Mouse (Mus musculus): ENCODE results near the gene Rnf115. TPM values are rescaled to one million over a fixed set of nuclear protein-coding genes. Genes with fewer than 3 reads are reported as not detected.

Gene Rnf115
- total and polyA plus RNA-seq, 2 experiments from 2014 or later: 30.0 to 35.6 TPM

DNA sequence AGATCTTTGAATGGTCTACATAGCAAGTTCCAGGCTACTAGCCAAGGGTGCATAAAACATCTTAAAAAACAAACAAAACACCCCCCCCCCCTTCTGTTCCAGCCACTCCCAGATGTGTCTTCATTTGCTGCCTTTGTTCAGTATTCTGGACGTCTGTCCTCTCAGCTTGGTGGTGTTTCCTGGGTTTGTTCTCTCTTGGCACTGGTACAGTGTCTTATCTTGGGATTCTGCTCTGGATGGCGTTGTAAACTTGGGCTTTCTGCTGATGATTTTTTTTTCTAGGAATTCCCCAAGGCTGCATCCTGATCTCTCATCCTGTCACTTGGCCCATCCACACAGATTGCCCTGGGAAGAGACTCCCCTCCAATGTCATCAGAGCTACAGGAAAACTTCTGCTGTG is 109.0 kb downstream of the Rnf115 start:
- Histone ChIP-seq H3K36me3 (replicated peaks; ENCODE audit: control insufficient read depth, insufficient read depth, low read length) (no peaks in the 10 kb centered on the region), H3K9ac (replicated peaks; ENCODE audit: low read depth, low read length) (no peak overlapping the region), H3K27ac (ENCODE audit: low read depth) (no peak overlapping the region), H3K4me2 (ENCODE audit: low read depth, low read length) (no peak overlapping the region), H3K9me3 (replicated peaks; ENCODE audit: control insufficient read depth, low read length) (no peaks in the 10 kb centered on the region), H3K4me3 (ENCODE audit: low read depth, low read length) (no peak overlapping the region), H3K4me1 (ENCODE audit: control insufficient read depth, insufficient read depth) (no peaks in the 10 kb centered on the region), H3K27me3 (ENCODE audit: control insufficient read depth, insufficient read depth, low read length) (0 out of 2 replicates have a peak, but pooled peaks cover 3% of the 10 kb centered on the region)
- TF ChIP-seq EP300 (IDR thresholded peaks at IDR 0.05; ENCODE audit: low read depth): no peak
- no peak for TF ChIP-seq CTCF (IDR thresholded peaks at IDR 0.05; ENCODE audit: low read depth)
- 25% methylated on average over 2 of the region's 2 CpGs for WGBS
- DNase-seq (ENCODE audit: low spot score) (no peak), ATAC-seq (ENCODE audit: insufficient read depth, low read depth) (no peak; the same call in 1 of the 2 replicates)

DNA sequence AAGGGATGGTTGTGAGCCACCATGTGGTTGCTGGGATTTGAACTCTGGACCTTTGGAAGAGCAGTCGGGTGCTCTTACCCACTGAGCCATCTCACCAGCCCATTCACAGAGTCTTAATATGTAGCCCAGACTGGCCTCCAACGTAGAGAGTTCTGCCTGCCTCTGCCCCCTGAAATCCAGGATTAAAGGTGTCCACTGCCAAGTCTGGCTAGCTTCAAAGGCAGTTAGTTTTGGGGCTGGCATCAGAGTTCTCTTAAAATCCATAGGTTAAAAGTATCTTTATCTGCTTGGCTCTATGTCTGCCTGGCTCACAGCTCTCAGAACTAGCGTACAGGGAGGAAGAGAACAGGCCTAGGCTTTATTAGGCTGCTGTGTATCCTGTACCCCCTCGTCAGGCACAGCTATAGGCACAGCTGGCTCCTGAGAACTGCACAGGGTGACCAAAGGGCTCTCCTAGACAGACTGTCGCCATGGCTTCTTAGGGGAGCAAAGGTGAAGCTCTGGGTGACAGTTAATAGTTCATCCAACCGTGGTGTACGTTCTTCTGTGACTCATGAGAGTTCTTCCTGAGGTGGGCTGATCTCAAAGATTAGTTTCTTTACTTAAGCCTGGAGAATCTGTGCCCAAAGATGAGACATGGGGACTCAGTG is 111.7 kb downstream of the Rnf115 start:
- Histone ChIP-seq H3K4me2 (ENCODE audit: low read depth, low read length) (no peak overlapping the region), H3K27me3 (ENCODE audit: control insufficient read depth, insufficient read depth, low read length) (no peaks in the 10 kb centered on the region), H3K36me3 (replicated peaks; ENCODE audit: control insufficient read depth, insufficient read depth, low read length) (no peaks in the 10 kb centered on the region), H3K9me3 (replicated peaks; ENCODE audit: control insufficient read depth, low read length) (no peaks in the 10 kb centered on the region), H3K4me1 (ENCODE audit: control insufficient read depth, insufficient read depth) (no peaks in the 10 kb centered on the region), H3K4me3 (ENCODE audit: low read depth, low read length) (no peak overlapping the region), H3K9ac (replicated peaks; ENCODE audit: low read depth, low read length) (no peak overlapping the region), H3K27ac (ENCODE audit: low read depth) (no peak overlapping the region)
- DNase-seq (ENCODE audit: low spot score) (no peak), ATAC-seq (ENCODE audit: insufficient read depth, low read depth) (no peak)
- 89% methylated on average over 7 of the region's 7 CpGs for WGBS
- no peak for TF ChIP-seq EP300 (IDR thresholded peaks at IDR 0.05; ENCODE audit: low read depth)
- no peak for TF ChIP-seq CTCF (IDR thresholded peaks at IDR 0.05; ENCODE audit: low read depth)

Other genes starting within 250 kb of the Rnf115 start
- 68.1 and 81.3 TPM in 2 replicates for gene Hfe2, start 202.5 kb upstream of the Rnf115 start, total RNA-seq (2014; rRNA removed; ENCODE audit: low replicate concordance)
- gene Hfe2, start 202.5 kb upstream of the Rnf115 start, polyA plus RNA-seq (2015; fragmentation: Nextera tagmentation; extraction: Ambion mirVana): 24.7 and 25.9 TPM in 2 replicates
- 1,058 and 1,196 TPM in 2 replicates for gene Txnip, start 169.7 kb upstream of the Rnf115 start, total RNA-seq (2014; rRNA removed; ENCODE audit: low replicate concordance)
- gene Txnip, start 169.7 kb upstream of the Rnf115 start, polyA plus RNA-seq (2015; fragmentation: Nextera tagmentation; extraction: Ambion mirVana): 332 and 600 TPM in 2 replicates
- not detected in 2 replicates for gene Gm16253, start 150.7 kb upstream of the Rnf115 start, total RNA-seq (2014; rRNA removed; ENCODE audit: low replicate concordance)
- gene Gm16253, start 150.7 kb upstream of the Rnf115 start, polyA plus RNA-seq (2015; fragmentation: Nextera tagmentation; extraction: Ambion mirVana): 1.1 and 1.2 TPM in 2 replicates
- 10.3 and 13.1 TPM in 2 replicates for gene Polr3gl, start 133.5 kb upstream of the Rnf115 start, total RNA-seq (2014; rRNA removed; ENCODE audit: low replicate concordance)
- 37.1 and 38.7 TPM in 2 replicates for gene Polr3gl, start 133.5 kb upstream of the Rnf115 start, polyA plus RNA-seq (2015; fragmentation: Nextera tagmentation; extraction: Ambion mirVana)
- gene Ankrd34a, start 131.0 kb upstream of the Rnf115 start, total RNA-seq (2014; rRNA removed; ENCODE audit: low replicate concordance): 1.2 and 5.3 TPM in 2 replicates
- gene Ankrd34a, start 131.0 kb upstream of the Rnf115 start, polyA plus RNA-seq (2015; fragmentation: Nextera tagmentation; extraction: Ambion mirVana): 6.0 and 6.8 TPM in 2 replicates
- 33.1 and 50.6 TPM in 2 replicates for gene Lix1l, start 126.5 kb upstream of the Rnf115 start, total RNA-seq (2014; rRNA removed; ENCODE audit: low replicate concordance)
- gene Lix1l, start 126.5 kb upstream of the Rnf115 start, polyA plus RNA-seq (2015; fragmentation: Nextera tagmentation; extraction: Ambion mirVana): 3.6 and 5.1 TPM in 2 replicates
- gene Rbm8a, start 97.7 kb upstream of the Rnf115 start, total RNA-seq (2014; rRNA removed; ENCODE audit: low replicate concordance): 7.5 and 9.2 TPM in 2 replicates
- 64.7 and 65.4 TPM in 2 replicates for gene Rbm8a, start 97.7 kb upstream of the Rnf115 start, polyA plus RNA-seq (2015; fragmentation: Nextera tagmentation; extraction: Ambion mirVana)
- gene Pex11b, start 92.3 kb upstream of the Rnf115 start, total RNA-seq (2014; rRNA removed; ENCODE audit: low replicate concordance): 46.6 and 50.7 TPM in 2 replicates
- 41.7 and 43.7 TPM in 2 replicates for gene Pex11b, start 92.3 kb upstream of the Rnf115 start, polyA plus RNA-seq (2015; fragmentation: Nextera tagmentation; extraction: Ambion mirVana)
- not detected in 2 replicates for gene Gm42957, start 92.2 kb upstream of the Rnf115 start, total RNA-seq (2014; rRNA removed; ENCODE audit: low replicate concordance)
- gene Gm42957, start 92.2 kb upstream of the Rnf115 start, polyA plus RNA-seq (2015; fragmentation: Nextera tagmentation; extraction: Ambion mirVana): not detected in 2 replicates
- 0.46 and 4.2 TPM in 2 replicates for gene Itga10, start 82.1 kb upstream of the Rnf115 start, total RNA-seq (2014; rRNA removed; ENCODE audit: low replicate concordance)
- gene Itga10, start 82.1 kb upstream of the Rnf115 start, polyA plus RNA-seq (2015; fragmentation: Nextera tagmentation; extraction: Ambion mirVana): 0.37 and 0.45 TPM in 2 replicates
- 0.39 and 0.88 TPM in 2 replicates for gene Ankrd35, start 57.5 kb upstream of the Rnf115 start, total RNA-seq (2014; rRNA removed; ENCODE audit: low replicate concordance)
- 0.31 and 0.32 TPM in 2 replicates for gene Ankrd35, start 57.5 kb upstream of the Rnf115 start, polyA plus RNA-seq (2015; fragmentation: Nextera tagmentation; extraction: Ambion mirVana)
- 13.8 and 17.4 TPM in 2 replicates for gene Pias3, start 31.3 kb upstream of the Rnf115 start, total RNA-seq (2014; rRNA removed; ENCODE audit: low replicate concordance)
- 19.3 and 22.5 TPM in 2 replicates for gene Pias3, start 31.3 kb upstream of the Rnf115 start, polyA plus RNA-seq (2015; fragmentation: Nextera tagmentation; extraction: Ambion mirVana)
- 2.5 and 9.9 TPM in 2 replicates for gene Nudt17, start 19.1 kb upstream of the Rnf115 start, total RNA-seq (2014; rRNA removed; ENCODE audit: low replicate concordance)
- 6.9 and 7.9 TPM in 2 replicates for gene Nudt17, start 19.1 kb upstream of the Rnf115 start, polyA plus RNA-seq (2015; fragmentation: Nextera tagmentation; extraction: Ambion mirVana)
- gene Polr3c, start within 50 bp of the Rnf115 start, total RNA-seq (2014; rRNA removed; ENCODE audit: low replicate concordance): 9.7 and 25.4 TPM in 2 replicates
- gene Polr3c, start within 50 bp of the Rnf115 start, polyA plus RNA-seq (2015; fragmentation: Nextera tagmentation; extraction: Ambion mirVana): 21.7 and 23.0 TPM in 2 replicates
- gene Pdzk1, start 101.6 kb downstream of the Rnf115 start, total RNA-seq (2014; rRNA removed; ENCODE audit: low replicate concordance): 0.50 TPM in 1 of 2 replicates, not detected in the other
- gene Pdzk1, start 101.6 kb downstream of the Rnf115 start, polyA plus RNA-seq (2015; fragmentation: Nextera tagmentation; extraction: Ambion mirVana): 0.11 and 0.12 TPM in 2 replicates
- not detected in 2 replicates for gene Cd160, start 101.7 kb downstream of the Rnf115 start, total RNA-seq (2014; rRNA removed; ENCODE audit: low replicate concordance)
- not detected in 2 replicates for gene Cd160, start 101.7 kb downstream of the Rnf115 start, polyA plus RNA-seq (2015; fragmentation: Nextera tagmentation; extraction: Ambion mirVana)
- 67.6 and 87.1 TPM in 2 replicates for gene Gja5, start 177.0 kb downstream of the Rnf115 start, total RNA-seq (2014; rRNA removed; ENCODE audit: low replicate concordance)
- 67.5 and 69.2 TPM in 2 replicates for gene Gja5, start 177.0 kb downstream of the Rnf115 start, polyA plus RNA-seq (2015; fragmentation: Nextera tagmentation; extraction: Ambion mirVana)
- 16.0 and 30.0 TPM in 2 replicates for gene Gpr89, start 177.7 kb downstream of the Rnf115 start, total RNA-seq (2014; rRNA removed; ENCODE audit: low replicate concordance)
- gene Gpr89, start 177.7 kb downstream of the Rnf115 start, polyA plus RNA-seq (2015; fragmentation: Nextera tagmentation; extraction: Ambion mirVana): 21.4 and 21.7 TPM in 2 replicates
- gene Gja8, start 198.4 kb downstream of the Rnf115 start, total RNA-seq (2014; rRNA removed; ENCODE audit: low replicate concordance): not detected in 2 replicates
- gene Gja8, start 198.4 kb downstream of the Rnf115 start, polyA plus RNA-seq (2015; fragmentation: Nextera tagmentation; extraction: Ambion mirVana): not detected in 2 replicates